Mouse (Mus musculus): ENCODE data around the gene Gm4788. TPM values are rescaled to one million over a fixed set of nuclear protein-coding genes. Genes with fewer than 3 reads are reported as not detected.
"Not testable (repeated sequence)": the region's sequence is repeated elsewhere in the genome, so short reads cannot be mapped to it uniquely, and the experiment has no call there.

Gm4788 gene
- under 1 TPM in 1 of 2 experiments, not detected in 1; 0.23 TPM for total RNA-seq (2021)
- long read RNA-seq, experiment 1 = 0 reads
- long read RNA-seq, experiment 2 = 0 reads

GRCm38 (mm10) chr1:139781143-139781542 lies at the start of gene Gm4788:
Gm4788 (minus strand) TSS chr1:139781243.
- no peak for DNase-seq

GRCm38 (mm10) chr1:139808594-139808993 lies 27.6 kb upstream of the Gm4788 start:
- DNase-seq = no peak

GRCm38 (mm10) chr1:139769913-139770312 lies 11.1 kb downstream of the Gm4788 start:
- not testable (repeated sequence) for DNase-seq

GRCm38 (mm10) chr1:139716681-139717080 lies 64.4 kb downstream of the Gm4788 start:
- not testable (repeated sequence) for DNase-seq

GRCm38 (mm10) chr1:139716249-139716648 lies 64.8 kb downstream of the Gm4788 start:
- DNase-seq = not testable (repeated sequence)

GRCm38 (mm10) chr1:139649921-139650320 lies 131.1 kb downstream of the Gm4788 start:
- DNase-seq = not testable (repeated sequence)

Other genes with a start within 250 kb of the Gm4788 start
- not detected for gene Cfhr1, start 221.0 kb downstream of the Gm4788 start, total RNA-seq (2021)
- 1 to 10 TPM in 1 of 2 experiments, under 1 TPM in 1; 0.52 to 1.7 TPM for gene Cfhr2, start 77.5 kb upstream of the Gm4788 start, total RNA-seq (2021)

Measured in heart, adult 18-20 months (tissue).